Mouse (Mus musculus): ENCODE results near the gene Gnb2.
A peak's percentile ranks its signal among the peaks of the same experiment; 100 is the strongest.

The Gnb2 gene

DNA sequence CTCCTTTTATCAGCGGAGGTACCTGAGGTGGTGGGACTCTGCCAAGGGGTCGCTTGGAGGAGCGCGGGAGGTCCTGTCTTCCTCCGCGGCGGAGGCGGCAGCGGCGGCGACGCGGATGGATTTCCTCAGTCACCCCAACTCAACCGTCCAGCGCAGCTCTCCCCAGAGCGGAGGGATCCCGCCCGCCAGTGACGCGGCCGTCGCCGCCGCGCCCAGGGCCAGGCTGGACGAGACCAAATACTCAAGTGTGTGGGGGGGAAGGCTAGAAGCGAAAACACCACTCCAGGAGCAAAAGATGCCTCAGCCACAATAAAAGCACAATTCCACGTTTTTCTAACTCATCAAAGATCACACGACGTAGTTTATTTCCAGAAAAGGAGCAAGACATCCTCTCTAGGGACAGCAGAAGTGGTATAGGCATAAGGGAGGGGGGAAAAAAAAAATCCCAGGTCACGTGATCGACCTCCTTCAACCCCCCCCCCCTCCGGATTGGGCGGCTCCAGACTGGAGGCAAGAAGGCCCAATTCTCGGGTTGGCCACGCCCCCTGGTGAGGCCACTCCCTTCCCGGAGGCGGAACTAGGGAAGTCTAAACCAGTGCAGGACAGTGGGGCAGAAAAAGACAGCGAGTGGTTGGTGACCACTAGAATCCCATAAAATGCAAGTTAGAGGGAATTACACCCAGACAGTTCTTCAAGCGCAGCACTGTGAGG lies at the start of gene Gnb2, which contains the start of gene Epo:
Gnb2 (minus strand) TSS at position 394 of the 711 bp plus-strand sequence.
Epo (minus strand) TSS at position 126 of the 711 bp plus-strand sequence.
- DNase-seq (ENCODE audit: low spot score in 2 of 2), result peak; percentile 98

DNA sequence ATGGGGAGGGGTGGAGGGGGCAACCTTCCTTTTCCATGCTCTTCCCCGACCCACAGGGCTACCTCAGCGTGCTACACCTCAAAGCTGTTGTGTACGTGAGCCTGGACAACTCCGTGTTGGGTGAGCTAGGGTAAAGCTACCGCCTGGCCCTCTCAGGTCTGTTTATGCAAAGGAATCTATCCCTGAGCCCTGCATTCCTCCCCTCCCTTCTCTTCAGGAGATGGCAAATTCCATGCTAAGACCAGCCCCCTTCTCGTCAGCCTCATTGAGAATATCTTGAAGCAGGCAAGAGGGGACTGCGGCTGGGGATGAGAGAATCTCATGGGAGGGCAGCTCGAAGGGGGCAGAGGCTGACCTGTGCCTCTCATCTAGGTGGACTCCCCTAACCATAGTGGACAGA lies 49.4 kb upstream of the Gnb2 start:
- DNase-seq (ENCODE audit: low spot score in 2 of 2), result no peak

DNA sequence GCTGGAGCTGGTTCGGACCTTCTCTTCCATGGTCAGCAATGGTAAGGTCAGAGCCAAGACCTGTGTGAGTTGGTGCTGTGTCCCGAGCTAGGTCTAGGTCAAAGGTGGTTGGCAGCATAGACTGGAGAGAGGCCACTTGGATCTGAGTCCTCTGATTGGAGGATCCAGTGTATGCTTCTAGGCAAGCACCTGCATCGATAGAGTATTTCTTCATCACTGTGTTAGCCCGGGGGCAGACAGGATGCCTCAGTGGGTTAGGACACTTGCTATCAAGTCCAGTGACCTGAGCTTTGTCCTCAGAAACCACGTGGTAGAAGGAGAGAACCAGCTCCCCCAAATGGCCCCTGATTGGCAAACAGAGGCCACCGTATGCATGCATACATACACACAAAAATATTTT lies 46.9 kb upstream of the Gnb2 start:
- DNase-seq (ENCODE audit: low spot score in 2 of 2), result no peak

- DNase-seq (ENCODE audit: low spot score in 2 of 2), result peak; percentile 52 to 71
Observed at GRCm38 (mm10) chr5:137574470-137574901, 41.2 kb upstream of the Gnb2 start.

DNA sequence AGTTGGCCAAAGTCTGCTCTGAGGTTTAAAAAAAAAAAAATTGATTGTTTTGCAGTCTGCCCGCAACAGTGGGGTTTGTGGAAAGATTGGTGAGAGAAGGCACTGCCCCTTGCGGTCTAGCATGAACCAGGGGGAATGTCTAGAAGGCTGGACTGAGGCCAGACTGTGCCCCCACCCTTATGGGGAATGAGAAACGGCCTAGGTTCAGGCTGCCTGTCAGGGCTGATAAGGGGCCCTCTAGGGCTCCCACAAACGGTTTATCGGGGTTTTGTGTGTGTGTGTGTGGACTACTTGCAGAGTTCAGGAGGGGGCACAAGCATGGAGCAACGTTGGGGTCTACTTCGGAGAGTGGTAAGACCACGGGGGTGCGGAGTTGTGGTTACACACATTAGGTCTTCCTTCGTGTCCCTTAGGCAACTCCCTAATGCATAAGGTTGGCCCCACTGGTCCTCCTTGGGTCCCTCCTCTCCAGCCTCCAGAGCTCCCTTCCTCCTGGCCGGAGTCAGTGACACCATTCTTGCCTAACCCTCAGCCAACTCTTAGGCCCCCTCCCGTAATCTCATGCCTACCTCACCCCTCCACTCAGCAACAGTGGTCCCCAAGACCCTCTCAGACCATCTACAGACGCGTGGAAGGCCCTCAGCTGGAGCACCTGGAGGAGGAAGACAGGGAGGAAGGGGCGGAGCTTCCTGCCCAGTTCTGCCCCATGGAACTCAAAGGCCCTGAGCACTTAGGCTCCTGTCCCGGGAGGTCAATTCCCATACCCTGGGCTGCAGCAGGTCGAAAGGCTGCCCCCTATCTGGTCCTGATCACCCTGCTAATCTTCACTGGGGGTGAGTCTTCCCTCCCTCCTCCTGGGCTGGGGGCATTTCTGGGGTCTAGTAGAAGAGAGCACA lies 37.6 kb upstream of the Gnb2 start:
- no peak for DNase-seq (ENCODE audit: low spot score in 2 of 2)

GRCm38 (mm10) chr5:137570181-137570580 lies 36.9 kb upstream of the Gnb2 start:
- DNase-seq (ENCODE audit: low spot score in 2 of 2), result no peak

GRCm38 (mm10) chr5:137569665-137570064 lies 36.4 kb upstream of the Gnb2 start, which contains the start of gene Tfr2:
TSS of gene Tfr2 (plus strand) at chr5:137569840.
- no peak for DNase-seq (ENCODE audit: low spot score in 2 of 2)

DNA sequence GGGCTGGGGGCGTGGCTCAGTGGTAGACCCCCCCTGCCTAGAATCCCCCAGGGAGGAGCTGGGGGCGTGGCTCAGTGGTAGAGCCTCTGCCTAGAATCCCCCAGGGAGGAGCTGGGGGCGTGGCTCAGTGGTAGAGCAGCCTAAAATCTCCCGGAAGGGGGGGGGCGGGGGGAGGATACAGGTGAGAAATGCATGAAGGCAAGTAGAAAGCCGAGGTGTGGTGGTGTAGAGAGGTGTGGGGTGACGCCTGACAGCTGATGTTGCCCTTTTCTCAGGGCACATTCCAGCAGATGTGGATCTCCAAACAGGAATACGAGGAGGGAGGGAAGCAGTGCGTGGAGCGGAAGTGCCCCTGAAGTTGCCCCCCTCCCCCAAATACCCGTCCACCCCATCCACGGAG lies 35.7 kb upstream of the Gnb2 start:
- DNase-seq (ENCODE audit: low spot score in 2 of 2), result no peak

GRCm38 (mm10) chr5:137568223-137568798 lies 35.0 kb upstream of the Gnb2 start:
- no peak for DNase-seq (ENCODE audit: low spot score in 2 of 2)

DNA sequence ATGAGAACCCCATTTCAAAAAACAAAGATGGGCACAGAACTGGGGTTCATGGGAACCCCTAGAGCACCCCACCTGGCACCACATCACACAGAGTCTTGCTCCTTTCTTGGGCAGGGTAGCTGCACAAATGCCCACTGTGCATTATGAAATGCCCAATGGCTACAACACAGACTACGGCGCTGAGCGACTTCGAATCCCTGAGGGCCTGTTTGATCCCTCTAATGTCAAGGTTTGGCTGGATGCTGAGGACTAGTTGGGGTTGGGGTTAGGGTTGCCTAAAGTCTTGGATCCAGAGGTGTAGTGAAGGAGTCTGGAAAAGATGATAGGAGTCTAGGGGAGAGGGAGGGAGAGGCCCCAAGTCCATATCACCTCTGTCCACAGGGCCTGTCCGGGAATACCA lies 33.1 kb upstream of the Gnb2 start:
- no peak for DNase-seq (ENCODE audit: low spot score in 2 of 2)

- no peak for DNase-seq (ENCODE audit: low spot score in 2 of 2)
Observed at GRCm38 (mm10) chr5:137565744-137566143, 32.4 kb upstream of the Gnb2 start.

- peak in 1 of 2 experiments; percentile 65 for DNase-seq (ENCODE audit: low spot score in 2 of 2)
Observed at GRCm38 (mm10) chr5:137562965-137563364, 29.7 kb upstream of the Gnb2 start.

DNA sequence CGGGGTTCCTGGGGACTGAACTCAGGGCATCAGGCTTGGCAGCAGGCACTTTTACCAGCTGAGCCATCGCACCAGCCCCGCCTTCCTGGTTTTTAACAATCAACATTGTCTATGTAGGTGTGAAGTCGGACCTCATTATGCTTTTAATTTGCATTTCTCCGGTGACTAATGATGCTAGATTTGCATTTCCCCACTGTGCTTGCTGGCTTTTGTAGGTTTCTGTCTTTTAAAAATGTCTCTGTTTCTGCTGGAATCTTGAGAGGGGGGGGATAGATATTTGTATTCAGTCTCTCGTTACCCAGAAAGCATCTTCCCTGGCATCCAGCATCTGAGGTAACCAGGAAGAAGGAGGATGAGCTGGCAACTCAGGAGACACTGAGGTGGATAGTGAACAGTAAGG lies 28.2 kb upstream of the Gnb2 start:
- no peak for DNase-seq (ENCODE audit: low spot score in 2 of 2)

- no peak for DNase-seq (ENCODE audit: low spot score in 2 of 2)
Observed at GRCm38 (mm10) chr5:137553898-137554297, 20.6 kb upstream of the Gnb2 start.

DNA sequence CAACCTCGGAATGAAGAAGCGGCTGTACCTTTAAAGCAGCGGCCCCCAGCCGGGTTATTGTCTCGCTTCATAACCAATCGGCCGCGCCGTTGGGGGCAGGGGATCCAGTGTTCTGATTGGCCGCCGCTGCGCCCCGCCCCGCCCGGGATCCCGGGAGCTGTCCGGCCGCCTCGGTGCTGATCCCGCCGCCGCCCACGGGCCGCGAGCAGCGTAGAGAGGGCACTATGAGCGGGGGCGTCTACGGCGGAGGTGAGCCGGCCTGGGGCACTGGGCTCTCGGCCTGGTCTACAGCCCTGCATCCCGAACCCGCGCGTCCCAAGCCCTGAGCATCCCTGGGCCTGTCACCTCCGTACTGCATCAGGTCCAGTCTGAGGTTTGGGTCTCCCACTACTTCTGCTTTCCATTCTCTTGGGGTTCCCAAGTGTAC lies 20.1 kb upstream of the Gnb2 start, which contains the start of gene Actl6b:
Actl6b (plus strand) TSS at position 107 of the 427 bp plus-strand sequence.
- DNase-seq (ENCODE audit: low spot score in 2 of 2), result peak; percentile 96

GRCm38 (mm10) chr5:137553000-137553399 lies 19.7 kb upstream of the Gnb2 start:
- no peak for DNase-seq (ENCODE audit: low spot score in 2 of 2)

GRCm38 (mm10) chr5:137551119-137551518 lies 17.8 kb upstream of the Gnb2 start:
- DNase-seq (ENCODE audit: low spot score in 2 of 2), result no peak

DNA sequence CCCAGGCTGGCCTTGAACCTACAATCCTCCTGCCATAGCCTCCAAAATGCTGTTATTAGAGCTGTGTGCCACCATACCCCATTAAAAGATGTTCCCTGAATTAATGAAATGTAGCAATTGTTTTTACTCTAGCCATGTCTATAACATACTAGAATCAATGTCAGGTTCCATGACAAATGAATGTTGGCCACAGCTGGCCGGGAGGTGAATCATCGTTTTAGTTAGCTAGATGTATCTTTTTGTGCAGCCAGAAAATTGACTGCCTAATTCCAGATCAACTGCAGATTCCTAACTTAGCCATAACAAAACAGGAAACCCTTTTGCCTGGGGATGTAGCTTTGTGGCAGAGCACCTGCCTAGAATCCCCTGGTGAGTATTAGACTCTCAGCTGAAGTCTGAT lies 16.5 kb upstream of the Gnb2 start:
- no peak for DNase-seq (ENCODE audit: low spot score in 2 of 2)

GRCm38 (mm10) chr5:137545596-137545995 lies 12.3 kb upstream of the Gnb2 start:
- DNase-seq (ENCODE audit: low spot score in 2 of 2), result no peak

DNA sequence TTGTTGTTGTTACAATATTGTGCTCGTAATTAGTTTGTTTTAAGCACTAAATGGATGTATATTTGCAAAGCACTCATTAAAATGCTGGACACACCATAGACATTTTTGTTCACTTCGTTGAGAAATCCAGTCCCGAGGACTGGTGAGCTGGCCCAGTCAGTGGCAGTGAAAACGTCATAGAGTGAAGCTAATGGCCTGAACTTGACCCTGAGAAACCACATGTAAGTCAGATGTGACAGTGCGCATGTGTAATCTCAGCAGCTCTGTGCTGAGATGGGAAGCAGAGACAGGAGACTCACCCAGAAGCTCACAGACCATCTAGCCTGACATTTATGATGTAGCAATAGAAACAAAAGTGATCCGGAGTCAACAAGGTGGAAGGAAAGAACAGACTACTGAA lies 11.6 kb upstream of the Gnb2 start:
- DNase-seq (ENCODE audit: low spot score in 2 of 2), result no peak

- DNase-seq (ENCODE audit: low spot score in 2 of 2), result no peak
Observed at GRCm38 (mm10) chr5:137541768-137542540, 8.6 kb upstream of the Gnb2 start.

All from right cerebral cortex, postnatal 10 days (tissue).